Mouse (Mus musculus) mouse embryonic stem cell (cell line): ENCODE data around the gene Sulf2.

Experiments
- in situ Hi-C, 2 experiments: fragments of 300-500 bp; cut with MboI; formaldehyde crosslinking; loops; 1 replicate in 1 of 2; 3 replicates in 1 of 2; pipeline ENCODE4 v1.14.3; 2019 to 2020; ENCODE audit warnings: low sequenced_read_pairs in 2 of 2, low pct_unique_long_range_greater_than_20kb in 1 of 2, mixed read lengths in 1 of 2; ENCODE audit not compliant: unreplicated experiment in 1 of 2

Gene Sulf2

DNA sequence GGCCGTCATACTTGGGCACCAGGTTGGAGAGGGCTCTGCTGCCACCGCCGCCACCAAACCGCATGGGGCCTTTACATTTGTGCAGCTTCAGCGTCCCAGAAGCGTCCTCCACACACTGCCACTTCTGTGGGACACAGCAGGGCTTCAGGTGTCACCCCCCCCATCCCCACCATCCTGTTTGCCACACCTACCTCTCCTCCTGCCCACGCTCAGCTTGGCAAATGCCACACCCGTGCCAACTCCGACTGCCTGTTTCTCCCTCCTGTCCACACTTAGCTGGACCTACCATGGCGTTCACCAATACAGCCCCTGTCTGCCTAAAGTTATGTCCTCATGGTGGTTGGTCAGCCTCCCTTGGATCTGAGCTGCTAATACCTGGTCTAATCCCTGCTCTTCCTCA is 72.8 kb downstream of the Sulf2 start:
- in situ Hi-C loops = loop anchor here (25.0 kb wide), 3 partner anchors 255 to 705 kb away; partner anchors contain the start of gene Trp53rkb (in 1 of the 2)

DNA sequence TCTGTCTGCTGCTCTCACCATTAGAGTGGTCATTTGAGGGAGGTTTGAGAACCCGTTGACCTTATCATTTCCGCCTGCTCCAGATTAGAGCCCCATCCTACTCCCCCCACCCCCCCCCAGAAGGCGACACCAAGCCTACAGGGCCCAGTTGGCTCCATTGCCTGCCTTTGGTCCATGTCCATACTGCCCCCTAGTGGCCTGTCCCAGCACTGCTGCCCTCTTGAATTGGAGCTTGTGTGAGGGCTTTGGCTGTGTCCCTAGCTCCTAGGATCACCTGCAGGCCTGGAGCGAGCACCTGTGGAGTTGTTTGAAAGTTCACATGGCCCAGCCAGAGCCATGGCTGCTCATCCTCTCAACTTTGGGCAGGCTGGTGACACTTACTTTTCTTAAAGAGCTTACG is 73.3 kb downstream of the Sulf2 start:
- in situ Hi-C loops = loop anchor here (25.0 kb wide), 3 partner anchors 255 to 705 kb away; partner anchors contain the start of gene Trp53rkb (in 1 of the 2)

DNA sequence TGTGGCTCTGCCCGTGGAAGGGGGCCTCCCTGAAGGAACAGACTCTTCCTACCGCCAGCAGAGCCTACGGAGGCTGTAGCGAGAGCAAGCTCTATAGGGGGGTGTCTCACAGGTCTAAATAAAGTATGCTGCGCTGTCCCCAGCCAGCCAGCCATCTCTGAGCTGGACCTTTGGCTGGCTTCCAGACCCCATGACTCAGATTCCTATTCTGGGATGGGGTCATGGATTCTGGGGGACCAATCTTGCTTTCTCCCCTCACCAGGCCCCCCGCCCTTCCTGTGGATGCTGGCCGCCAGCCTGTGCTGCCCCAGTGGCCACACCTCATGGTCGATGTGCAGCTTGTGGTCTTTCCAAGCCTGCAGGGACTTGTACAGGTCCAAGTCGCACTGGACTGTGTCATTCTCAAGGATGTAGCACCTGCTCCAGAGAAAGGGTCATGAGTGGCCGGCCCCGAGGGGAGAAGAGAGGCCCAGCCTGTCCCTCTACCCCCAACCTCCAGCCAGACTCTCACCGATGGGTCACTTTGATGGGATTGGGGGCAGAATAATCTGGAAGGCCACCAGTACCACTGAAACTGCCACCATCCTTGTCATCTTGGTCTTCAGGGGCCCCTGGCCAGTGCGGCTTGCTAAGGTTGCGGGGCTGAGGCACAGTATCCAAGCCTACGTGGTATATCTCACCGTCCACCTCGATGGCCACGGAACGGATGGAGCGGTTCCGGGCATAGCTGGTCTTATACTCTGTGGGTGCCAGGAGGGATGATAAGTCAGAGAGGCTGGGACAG is 74.3 kb downstream of the Sulf2 start:
- in situ Hi-C loops = loop anchor here (25.0 kb wide), 3 partner anchors 256 to 706 kb away; partner anchors contain the start of gene Trp53rkb (in 1 of the 2)

DNA sequence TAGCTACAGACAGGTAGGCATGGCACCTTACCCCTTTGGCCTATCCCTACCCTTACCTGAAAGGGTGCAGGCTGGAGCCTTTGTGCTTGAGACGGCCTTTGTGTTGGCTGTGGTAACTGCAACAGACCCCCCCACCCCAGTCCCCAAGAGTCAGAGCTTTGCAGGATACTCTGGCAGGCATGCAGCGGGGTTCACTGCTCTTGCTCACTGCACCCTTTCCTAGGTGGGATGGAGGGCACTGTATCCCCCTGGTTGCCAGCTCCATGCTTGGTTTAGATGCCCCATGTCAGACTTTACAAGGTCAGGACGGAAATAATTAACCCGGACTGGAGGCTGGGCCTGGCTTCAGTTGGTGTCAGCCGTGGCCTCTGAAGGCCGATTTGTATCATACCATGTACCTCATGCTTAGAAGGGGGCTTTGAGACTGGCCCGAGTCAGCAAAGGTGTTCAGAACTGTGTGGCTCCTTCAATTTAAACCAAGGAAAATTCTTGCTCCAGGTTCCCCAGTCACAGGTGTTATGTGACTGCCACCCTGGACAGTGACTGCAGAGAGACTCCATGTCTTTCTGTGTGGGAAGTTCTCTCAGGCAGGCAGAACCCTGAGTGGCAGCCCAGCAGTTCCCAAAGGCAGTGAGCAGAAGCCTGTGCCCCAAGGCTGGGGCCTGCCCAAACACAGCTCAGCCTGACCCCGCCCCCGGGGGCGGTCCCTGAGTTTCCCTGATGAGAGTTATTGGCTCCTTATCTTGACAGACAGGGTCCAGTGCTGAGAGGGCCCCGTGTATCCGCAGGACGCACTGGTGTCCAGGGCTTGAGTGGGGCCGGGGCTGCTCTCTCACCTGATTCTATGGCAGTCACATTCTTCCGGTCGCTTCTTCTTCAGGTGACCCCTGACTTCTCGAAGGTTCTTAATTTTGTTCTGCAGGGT is 75.2 kb downstream of the Sulf2 start:
- in situ Hi-C loops = loop anchor here (25.0 kb wide), 3 partner anchors 257 to 707 kb away; partner anchors contain the start of gene Trp53rkb (in 1 of the 2)

DNA sequence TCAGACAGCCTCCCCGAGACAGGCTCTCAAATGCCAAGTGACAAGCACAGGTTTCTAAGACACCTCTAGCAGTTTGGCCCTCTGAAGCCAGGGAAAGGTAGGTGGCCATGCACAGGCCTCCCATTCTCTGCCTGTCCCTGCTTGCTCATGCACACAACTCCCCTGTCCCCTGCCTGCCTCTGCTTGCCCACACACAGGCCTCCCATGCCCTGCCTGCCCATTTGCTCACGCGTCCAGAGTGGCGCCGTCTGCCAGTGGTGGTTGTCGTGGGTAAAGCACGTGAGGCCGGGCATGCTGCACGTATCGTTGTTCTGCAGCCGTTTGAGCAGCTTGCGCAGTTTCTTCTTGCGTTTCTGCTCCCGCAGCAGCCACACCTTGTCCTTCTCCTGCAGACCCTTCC is 76.2 kb downstream of the Sulf2 start:
- in situ Hi-C loops = loop anchor here (25.0 kb wide), 3 partner anchors 258 to 708 kb away; partner anchors contain the start of gene Trp53rkb (in 1 of the 2)

DNA sequence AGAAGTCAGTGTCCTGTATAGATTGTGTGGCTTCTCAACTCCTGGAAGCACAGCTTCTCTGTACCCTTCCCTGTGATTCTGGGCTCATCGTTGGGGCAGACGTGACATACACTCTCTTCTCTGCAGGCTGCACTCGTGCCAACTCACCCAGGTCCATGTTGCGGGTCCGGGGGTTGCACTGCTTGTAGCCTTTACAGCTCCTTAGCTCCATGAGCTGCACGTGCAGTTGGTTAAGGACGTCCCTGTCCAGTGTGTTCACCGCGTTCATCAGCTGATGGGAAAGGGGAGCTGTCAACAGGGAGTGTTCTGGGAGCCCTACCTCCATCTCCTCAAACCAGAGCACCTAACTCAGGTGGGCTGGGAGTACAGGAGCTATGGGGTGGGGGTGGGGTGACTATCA is 78.1 kb downstream of the Sulf2 start:
- in situ Hi-C loops = loop anchor here (25.0 kb wide), 3 partner anchors 260 to 710 kb away; partner anchors contain the start of gene Trp53rkb (in 1 of the 2)

DNA sequence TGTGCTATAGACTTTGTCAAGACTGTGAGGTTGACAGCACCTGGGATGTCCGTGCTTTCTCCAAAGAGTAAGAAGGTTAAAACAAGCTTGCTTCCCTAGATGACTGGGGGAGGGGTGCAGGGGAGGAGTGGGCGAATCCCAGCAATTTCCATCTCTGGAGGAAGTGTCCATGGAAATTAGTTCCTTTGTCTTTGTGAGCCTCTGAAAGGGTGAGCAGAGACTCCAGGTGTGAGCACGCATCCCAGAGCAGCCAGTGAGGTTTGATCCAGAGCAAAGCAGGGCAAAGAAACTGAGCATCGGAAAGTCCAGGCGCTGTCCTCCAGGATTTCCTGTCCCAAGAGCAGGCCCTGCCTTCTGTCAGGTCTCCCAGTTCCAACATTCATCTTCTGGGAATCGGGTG is 81.1 kb downstream of the Sulf2 start:
- in situ Hi-C loops = no loop called here

DNA sequence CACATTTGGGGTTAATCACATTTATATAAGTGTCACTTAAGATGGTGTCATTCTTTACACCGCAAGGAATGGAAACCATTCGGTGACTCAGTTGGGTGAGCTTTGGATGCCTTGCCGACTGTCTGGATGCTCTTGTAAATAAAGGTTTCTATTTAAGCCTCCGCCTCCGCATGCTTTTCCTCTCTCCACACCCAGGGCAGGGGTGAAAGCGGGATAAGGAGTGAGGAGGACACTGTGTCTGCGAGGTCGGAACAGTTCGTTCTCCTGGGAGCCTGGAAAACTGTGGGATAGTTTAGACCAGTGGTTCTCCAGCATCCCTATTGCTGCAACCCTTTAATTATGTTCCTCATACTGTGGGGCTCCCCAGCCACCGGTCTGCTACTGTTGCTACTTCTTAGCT is 82.4 kb downstream of the Sulf2 start:
- in situ Hi-C loops = no loop called here

DNA sequence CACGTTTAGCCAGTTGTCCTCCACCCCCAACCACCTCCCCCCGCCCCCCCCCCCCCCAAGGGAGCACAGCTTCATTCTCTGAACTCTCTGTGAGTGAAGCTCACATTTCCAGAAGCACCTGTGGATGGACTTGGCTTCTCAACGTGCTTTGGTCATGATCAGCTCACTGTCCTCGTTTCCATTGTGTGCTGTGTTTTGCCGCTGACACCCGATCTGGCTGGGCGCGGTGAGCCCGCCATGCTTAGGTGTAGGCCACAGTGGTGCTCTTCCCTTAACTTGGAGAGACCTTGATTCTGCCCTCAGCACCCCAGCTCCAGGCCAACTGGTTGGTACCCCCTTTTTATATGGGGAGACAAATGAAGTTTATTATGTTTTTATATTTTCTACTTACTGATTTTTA is 83.6 kb downstream of the Sulf2 start:
- in situ Hi-C loops = no loop called here

DNA sequence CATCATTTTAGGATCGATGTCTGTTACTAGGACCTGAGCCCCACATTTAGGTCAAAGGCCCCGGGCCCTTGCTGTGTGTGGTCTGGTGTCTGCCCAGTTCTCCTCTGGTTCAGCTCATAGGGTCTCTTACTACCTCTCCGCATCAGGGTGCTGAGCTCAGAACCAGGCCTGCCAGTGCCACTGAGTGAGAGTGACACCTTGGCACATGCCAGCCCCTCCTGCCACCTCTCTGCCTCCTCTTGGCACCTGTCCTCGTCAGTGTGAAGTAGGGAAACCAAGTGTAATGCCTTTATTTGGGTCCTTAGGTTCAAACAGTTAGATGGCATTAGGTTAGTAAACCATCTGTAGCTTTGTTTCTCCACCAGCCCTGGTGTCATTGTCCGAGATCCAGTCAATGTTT is 84.0 kb downstream of the Sulf2 start:
- in situ Hi-C loops = no loop called here

DNA sequence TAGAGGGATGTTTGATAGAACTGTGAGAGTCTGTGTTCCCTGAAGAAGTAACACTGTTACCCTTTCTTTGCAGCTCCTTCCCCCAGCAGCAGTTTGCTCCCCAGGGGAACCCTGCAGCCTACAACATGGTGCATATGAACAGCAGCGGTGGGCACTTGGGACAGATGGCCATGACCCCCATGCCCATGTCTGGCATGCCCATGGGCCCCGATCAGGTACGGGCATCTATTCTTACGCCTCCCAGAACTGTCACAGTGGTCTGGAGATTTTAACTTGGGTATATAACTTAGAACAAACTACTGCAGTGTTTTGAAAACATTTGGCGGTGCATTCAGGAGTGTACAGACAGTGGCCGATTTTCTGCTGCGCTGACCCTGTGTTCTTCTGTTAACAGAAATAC is 85.7 kb downstream of the Sulf2 start:
- in situ Hi-C loops = no loop called here

DNA sequence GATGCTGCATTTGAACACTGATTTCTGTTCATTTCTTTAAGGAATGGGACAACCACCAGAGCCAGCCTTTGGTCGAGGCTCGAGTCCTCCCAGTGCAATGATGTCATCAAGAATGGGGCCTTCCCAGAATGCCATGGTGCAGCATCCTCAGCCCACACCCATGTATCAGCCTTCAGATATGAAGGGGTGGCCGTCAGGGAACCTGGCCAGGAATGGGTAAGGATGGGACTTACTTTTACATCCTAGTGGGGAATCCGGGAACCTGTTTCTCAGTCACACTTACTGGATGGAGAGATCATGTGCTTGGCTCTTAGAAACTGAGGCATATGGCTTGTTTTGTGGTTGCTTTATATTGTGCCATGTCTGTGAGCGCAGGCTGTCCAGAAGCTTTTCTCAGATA is 86.3 kb downstream of the Sulf2 start:
- in situ Hi-C loops = no loop called here

DNA sequence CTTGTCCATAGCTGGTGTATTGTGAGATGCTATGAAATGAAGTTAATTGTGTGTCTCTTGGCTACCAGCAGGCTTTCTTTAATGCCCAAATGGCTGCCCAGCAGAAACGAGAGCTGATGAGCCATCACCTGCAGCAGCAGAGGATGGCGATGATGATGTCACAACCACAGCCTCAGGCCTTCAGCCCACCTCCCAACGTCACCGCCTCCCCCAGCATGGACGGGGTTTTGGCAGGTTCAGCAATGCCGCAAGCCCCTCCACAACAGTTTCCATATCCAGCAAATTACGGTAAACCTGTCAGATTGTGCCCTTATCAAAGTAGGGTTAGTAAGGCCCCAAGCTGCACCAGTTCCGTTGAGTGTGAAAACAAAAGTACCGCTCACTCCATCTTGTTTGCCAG is 87.2 kb downstream of the Sulf2 start:
- in situ Hi-C loops = no loop called here

DNA sequence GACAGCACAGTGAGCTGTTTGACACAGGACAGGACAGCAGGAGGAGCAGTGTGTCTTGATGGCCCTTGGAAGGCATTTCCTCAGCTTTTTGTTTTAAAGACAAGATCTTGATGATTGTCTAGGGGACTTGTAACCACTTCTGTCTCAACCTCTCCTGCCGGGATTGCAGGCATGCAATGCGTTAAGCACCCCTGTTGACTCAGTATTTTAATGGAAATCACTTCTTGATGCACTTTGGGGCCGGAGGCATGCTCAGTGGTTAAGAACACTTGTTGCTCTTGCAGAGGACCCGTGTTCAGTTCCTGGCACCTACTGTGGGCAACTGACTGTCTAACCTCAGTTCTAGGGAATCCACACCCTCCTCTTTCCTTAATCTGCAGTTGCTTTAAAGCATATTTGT is 89.0 kb downstream of the Sulf2 start:
- in situ Hi-C loops = no loop called here

DNA sequence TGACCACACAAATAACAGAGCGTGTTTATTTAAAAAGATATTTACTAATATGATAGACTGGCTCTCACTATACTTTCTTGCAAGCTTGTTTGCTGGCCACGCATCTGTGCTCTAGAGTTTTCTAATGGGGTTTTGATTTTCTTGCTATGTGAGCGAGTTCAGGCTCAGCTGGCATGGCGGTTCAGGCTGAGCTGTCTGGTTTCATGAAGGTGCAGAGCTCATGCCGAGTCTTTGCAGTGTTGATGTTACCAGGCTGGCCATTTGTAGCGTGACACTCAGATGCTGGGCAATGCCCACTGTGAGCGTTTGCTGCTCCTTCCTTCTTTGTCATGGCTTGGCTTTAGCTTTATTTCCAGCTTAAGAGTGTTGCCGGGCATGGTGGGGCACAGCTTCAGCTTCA is 93.0 kb downstream of the Sulf2 start:
- in situ Hi-C loops = no loop called here

DNA sequence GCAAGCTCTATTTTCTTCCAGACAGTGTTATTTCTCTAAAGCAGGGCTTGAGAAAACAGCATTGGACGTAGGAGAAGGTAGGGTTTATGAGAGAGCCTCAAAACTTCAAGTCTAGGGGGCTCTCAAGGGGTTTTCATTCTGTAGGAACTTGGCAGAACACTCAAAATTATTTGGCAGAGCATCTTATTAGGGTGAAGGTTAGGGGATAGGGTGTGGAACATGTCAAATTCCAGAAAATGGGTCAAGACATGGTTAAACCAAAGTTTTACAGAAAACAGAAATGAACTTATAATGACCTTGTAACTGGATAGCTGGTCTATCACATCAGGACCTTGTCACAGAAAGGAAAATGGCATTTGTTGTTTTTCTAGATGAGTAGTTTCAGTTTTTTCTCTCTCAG is 93.5 kb downstream of the Sulf2 start:
- in situ Hi-C loops = no loop called here

DNA sequence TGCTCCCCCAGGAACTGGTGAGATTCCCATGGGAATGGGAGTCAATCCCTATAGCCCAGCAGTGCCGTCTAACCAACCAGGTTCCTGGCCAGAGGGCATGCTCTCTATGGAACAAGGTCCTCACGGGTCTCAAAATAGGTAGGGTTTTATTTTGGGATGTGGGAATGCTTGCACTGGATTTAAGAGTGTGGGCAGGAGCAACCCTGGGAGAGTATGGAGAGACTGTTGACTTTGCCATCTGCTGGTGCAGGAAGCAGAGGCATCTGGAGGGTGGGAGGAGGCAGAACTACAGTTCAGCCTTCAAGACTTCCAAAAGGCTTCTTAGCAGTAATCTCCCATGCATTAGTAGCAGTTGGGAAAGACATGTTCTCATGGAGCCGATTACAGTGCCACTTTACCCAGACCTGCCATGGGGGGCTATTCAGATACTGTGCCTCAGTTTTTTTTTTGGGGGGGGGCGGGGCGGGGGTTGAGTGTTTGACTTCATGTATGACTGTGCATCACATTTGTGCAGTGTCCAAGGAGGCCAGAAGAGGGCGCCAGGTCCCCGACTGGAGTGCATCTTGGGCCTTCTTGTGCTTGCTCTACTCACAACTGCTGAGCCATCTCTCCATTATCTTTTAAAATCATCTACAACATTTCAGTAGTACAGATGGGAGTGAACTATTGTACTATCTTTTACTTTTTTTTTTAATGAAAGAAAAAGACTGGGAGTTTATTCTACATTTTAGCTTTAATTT is 95.6 kb downstream of the Sulf2 start:
- in situ Hi-C loops = no loop called here

DNA sequence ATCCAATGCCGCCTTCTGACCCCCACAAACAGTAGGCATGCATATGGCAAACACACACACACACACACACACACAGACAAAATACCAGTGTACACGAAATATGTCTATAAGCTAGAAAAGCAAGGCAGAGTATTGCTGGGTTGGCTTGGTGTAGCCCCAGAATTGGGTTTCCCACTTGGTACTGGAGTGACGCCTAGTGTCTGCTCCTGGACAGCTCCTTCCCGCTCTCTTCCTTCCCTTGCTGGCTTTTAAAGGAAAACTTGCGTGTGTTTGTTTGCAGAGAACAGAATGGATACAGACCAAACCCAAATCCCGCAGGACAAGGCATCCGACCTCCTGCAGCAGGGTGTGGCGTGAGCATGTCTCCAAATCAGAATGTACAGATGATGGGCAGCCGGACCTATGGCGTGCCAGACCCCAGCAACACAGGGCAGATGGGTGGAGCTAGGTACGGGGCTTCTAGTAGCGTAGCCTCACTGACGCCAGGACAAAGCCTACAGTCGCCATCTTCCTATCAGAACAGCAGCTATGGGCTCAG is 101.4 kb downstream of the Sulf2 start:
- in situ Hi-C loops = no loop called here
